Mouse (Mus musculus): ENCODE results near the gene Brca2.
"Not testable (repeated sequence)": the region's sequence is repeated elsewhere in the genome, so short reads cannot be mapped to it uniquely, and the experiment has no call there.

The Brca2 gene

GRCm38 (mm10) chr5:150521937-150522866 lies at the start of gene Brca2:
Gene Brca2 (plus strand): TSS chr5:150522630.
- peak; percentile 93 for DNase-seq (ENCODE audit: low spot score)

- no peak for DNase-seq (ENCODE audit: low spot score)
Observed at GRCm38 (mm10) chr5:150477364-150477763, 45.1 kb upstream of the Brca2 start.

GRCm38 (mm10) chr5:150478612-150479011 lies 43.8 kb upstream of the Brca2 start:
- DNase-seq (ENCODE audit: low spot score) = no peak

- DNase-seq (ENCODE audit: low spot score) = peak; percentile 46
Observed at GRCm38 (mm10) chr5:150485198-150485597, 37.2 kb upstream of the Brca2 start.

GRCm38 (mm10) chr5:150490285-150490684 lies 32.1 kb upstream of the Brca2 start:
- no peak for DNase-seq (ENCODE audit: low spot score)

- no peak for DNase-seq (ENCODE audit: low spot score)
Observed at GRCm38 (mm10) chr5:150490821-150491220, 31.6 kb upstream of the Brca2 start.

- not testable (repeated sequence) for DNase-seq (ENCODE audit: low spot score)
Observed at GRCm38 (mm10) chr5:150491573-150492173, 30.8 kb upstream of the Brca2 start.

- no peak for DNase-seq (ENCODE audit: low spot score)
Observed at GRCm38 (mm10) chr5:150495792-150496191, 26.6 kb upstream of the Brca2 start.

- DNase-seq (ENCODE audit: low spot score) = no peak
Observed at GRCm38 (mm10) chr5:150510451-150511225, 11.8 kb upstream of the Brca2 start.

GRCm38 (mm10) chr5:150513264-150513663 lies 9.2 kb upstream of the Brca2 start:
- no peak for DNase-seq (ENCODE audit: low spot score)

GRCm38 (mm10) chr5:150514027-150514426 lies 8.4 kb upstream of the Brca2 start:
- no peak for DNase-seq (ENCODE audit: low spot score)

GRCm38 (mm10) chr5:150518064-150518463 lies 4.4 kb upstream of the Brca2 start, which contains the start of gene Zar1l:
Gene Zar1l (minus strand): TSS chr5:150518164.
- DNase-seq (ENCODE audit: low spot score) = no peak

- no peak for DNase-seq (ENCODE audit: low spot score)
Observed at GRCm38 (mm10) chr5:150519551-150519950, 2.9 kb upstream of the Brca2 start.

GRCm38 (mm10) chr5:150522867-150523234 lies 421 bp downstream of the Brca2 start:
- DNase-seq (ENCODE audit: low spot score) = no peak

- DNase-seq (ENCODE audit: low spot score) = no peak
Observed at GRCm38 (mm10) chr5:150525239-150525638, 2.8 kb downstream of the Brca2 start.

GRCm38 (mm10) chr5:150541302-150541701 lies 18.9 kb downstream of the Brca2 start:
- no peak for DNase-seq (ENCODE audit: low spot score)

GRCm38 (mm10) chr5:150543184-150543583 lies 20.8 kb downstream of the Brca2 start:
- DNase-seq (ENCODE audit: low spot score) = no peak

- DNase-seq (ENCODE audit: low spot score) = no peak
Observed at GRCm38 (mm10) chr5:150551637-150552036, 29.2 kb downstream of the Brca2 start.

- no peak for DNase-seq (ENCODE audit: low spot score)
Observed at GRCm38 (mm10) chr5:150559519-150560103, 37.2 kb downstream of the Brca2 start.

- DNase-seq (ENCODE audit: low spot score) = no peak
Observed at GRCm38 (mm10) chr5:150560851-150561250, 38.4 kb downstream of the Brca2 start.

GRCm38 (mm10) chr5:150561376-150561775 lies 38.9 kb downstream of the Brca2 start:
- DNase-seq (ENCODE audit: low spot score) = no peak

- no peak for DNase-seq (ENCODE audit: low spot score)
Observed at GRCm38 (mm10) chr5:150561783-150562182, 39.4 kb downstream of the Brca2 start.
